Mouse (Mus musculus) urinary bladder, postnatal 14 days (tissue): ENCODE data around the gene Tmem132d.
"Not testable (repeated sequence)": the region's sequence is repeated elsewhere in the genome, so short reads cannot be mapped to it uniquely, and the experiment has no call there.

ENCODE experiments used
- DNase-seq: peaks from one replicate; pipeline ENCODE4 v3.0.0; 2021; ENCODE audit warnings: low spot score

The Tmem132d gene

GRCm38 (mm10) chr5:127775749-127776148, 657.1 kb downstream of the Tmem132d start:
- no peak for DNase-seq

- DNase-seq: no peak
Measured at GRCm38 (mm10) chr5:127758576-127758975, 674.3 kb downstream of the Tmem132d start.

GRCm38 (mm10) chr5:127756671-127757423, 676.0 kb downstream of the Tmem132d start:
- no peak for DNase-seq

- no peak for DNase-seq
Measured at GRCm38 (mm10) chr5:127756011-127756410, 676.9 kb downstream of the Tmem132d start.

GRCm38 (mm10) chr5:127755594-127755993, 677.3 kb downstream of the Tmem132d start:
- no peak for DNase-seq

- DNase-seq: no peak
Measured at GRCm38 (mm10) chr5:127751262-127751975, 681.5 kb downstream of the Tmem132d start.

- not testable (repeated sequence) for DNase-seq
Measured at GRCm38 (mm10) chr5:127749540-127749939, 683.3 kb downstream of the Tmem132d start.

GRCm38 (mm10) chr5:127741331-127741730, 691.5 kb downstream of the Tmem132d start:
- no peak for DNase-seq
